Mouse (Mus musculus): Measurements from ENCODE around the gene Gm42906. TPM values are rescaled to one million over a fixed set of nuclear protein-coding genes. Genes with fewer than 3 reads are reported as not detected.

Gm42906 gene
- polyA plus RNA-seq, 1 experiment from 2014 or later, result not detected

DNA sequence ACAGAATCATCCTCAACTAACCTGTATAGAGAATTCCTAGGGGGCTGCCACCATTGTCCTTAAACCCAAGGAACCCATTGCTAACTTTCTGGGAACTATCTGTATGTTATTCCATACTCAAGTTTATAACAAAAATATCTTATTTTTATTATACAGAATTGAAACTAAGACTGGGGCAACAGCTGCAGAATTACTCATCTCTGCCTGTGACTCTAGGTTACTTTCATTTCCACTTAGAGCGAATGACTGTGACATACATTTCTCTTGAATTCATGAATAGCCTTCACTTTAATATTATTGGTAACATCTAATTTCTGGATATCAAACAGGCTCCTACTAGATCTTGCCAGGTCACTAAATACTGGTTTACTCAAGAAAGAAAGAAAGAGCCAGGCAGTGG is 217.1 kb downstream of the Gm42906 start:
- ATAC-seq, result no peak
- Histone ChIP-seq H3K4me3 (ENCODE audit: low read length) (no peak overlapping the region), H3K9me3 (ENCODE audit: control insufficient read depth, low read length) (no peaks in the 10 kb centered on the region), H3K4me1 (ENCODE audit: control insufficient read depth, insufficient read depth, low read length) (no peaks in the 10 kb centered on the region), H3K36me3 (ENCODE audit: control insufficient read depth, insufficient read depth, low read length) (no peaks in the 10 kb centered on the region), H3K9ac (ENCODE audit: low read depth, low read length) (no peak overlapping the region), H3K27ac (ENCODE audit: low read length) (no peak overlapping the region), H3K4me2 (ENCODE audit: low read depth, low read length) (no peak overlapping the region), H3K27me3 (replicated peaks; ENCODE audit: control insufficient read depth, insufficient read depth, low read length) (no peaks in the 10 kb centered on the region)
- WGBS, result 90% methylated on average over 1 of the region's 1 CpGs

DNA sequence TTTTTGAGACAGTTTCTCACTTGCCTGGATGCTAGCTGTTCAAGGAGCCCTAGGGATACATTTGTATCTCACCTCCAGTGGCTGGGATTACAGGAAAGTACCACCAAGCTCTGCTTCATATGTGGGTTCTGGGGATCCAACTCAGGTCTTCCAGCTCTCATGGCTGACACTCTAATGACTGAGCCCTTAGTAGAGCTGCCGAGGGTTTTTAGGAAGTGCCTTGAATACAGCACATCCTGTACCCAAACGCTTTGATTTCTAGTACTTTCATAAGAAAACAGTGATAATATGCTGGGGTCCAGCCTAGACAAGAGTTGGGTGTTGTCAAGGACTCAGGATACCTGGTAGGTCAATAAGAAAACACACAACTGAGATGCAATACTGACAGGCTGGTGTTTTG is 217.9 kb downstream of the Gm42906 start:
- 75% methylated on average over 2 of the region's 2 CpGs for WGBS
- Histone ChIP-seq H3K36me3 (ENCODE audit: control insufficient read depth, insufficient read depth, low read length) (no peaks in the 10 kb centered on the region), H3K27ac (ENCODE audit: low read length) (no peak overlapping the region), H3K4me3 (ENCODE audit: low read length) (no peak overlapping the region), H3K9me3 (ENCODE audit: control insufficient read depth, low read length) (no peaks in the 10 kb centered on the region), H3K4me2 (ENCODE audit: low read depth, low read length) (no peak overlapping the region), H3K9ac (ENCODE audit: low read depth, low read length) (no peak overlapping the region), H3K27me3 (replicated peaks; ENCODE audit: control insufficient read depth, insufficient read depth, low read length) (no peaks in the 10 kb centered on the region), H3K4me1 (ENCODE audit: control insufficient read depth, insufficient read depth, low read length) (no peaks in the 10 kb centered on the region)
- ATAC-seq, result no peak

DNA sequence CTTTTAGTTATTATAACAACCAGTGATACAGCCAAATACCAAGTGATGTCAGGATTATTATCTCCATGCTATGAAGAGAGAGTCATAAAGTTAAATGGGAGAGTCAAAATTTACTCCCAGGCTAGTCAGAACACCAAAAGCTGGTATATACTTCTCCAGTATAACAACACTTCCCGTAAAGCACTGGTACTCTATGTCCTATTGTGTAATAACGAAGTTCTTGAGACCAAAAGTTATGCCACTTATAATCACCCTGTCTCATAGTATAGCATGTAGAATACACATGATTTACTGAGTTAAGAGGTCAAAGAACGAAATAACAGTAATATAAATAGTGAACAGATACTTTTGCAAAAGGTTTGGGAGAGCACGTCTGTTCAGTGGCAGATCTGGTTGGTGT is 222.9 kb downstream of the Gm42906 start:
- H3K4me1 ChIP-seq (ENCODE audit: control insufficient read depth, insufficient read depth, low read length), result no peaks in the 10 kb centered on the region
- H3K36me3 ChIP-seq (ENCODE audit: control insufficient read depth, insufficient read depth, low read length), result no peaks in the 10 kb centered on the region
- WGBS, result 85% methylated on average over 4 of the region's 4 CpGs
- no peaks in the 10 kb centered on the region for H3K9me3 ChIP-seq (ENCODE audit: control insufficient read depth, low read length)
- H3K9ac ChIP-seq (ENCODE audit: low read depth, low read length), result no peak overlapping the region
- no peak overlapping the region for H3K4me2 ChIP-seq (ENCODE audit: low read depth, low read length)
- no peak for ATAC-seq
- H3K27me3 ChIP-seq (replicated peaks; ENCODE audit: control insufficient read depth, insufficient read depth, low read length), result no peaks in the 10 kb centered on the region
- no peak overlapping the region for H3K27ac ChIP-seq (ENCODE audit: low read length)
- H3K4me3 ChIP-seq (ENCODE audit: low read length), result no peak overlapping the region

DNA sequence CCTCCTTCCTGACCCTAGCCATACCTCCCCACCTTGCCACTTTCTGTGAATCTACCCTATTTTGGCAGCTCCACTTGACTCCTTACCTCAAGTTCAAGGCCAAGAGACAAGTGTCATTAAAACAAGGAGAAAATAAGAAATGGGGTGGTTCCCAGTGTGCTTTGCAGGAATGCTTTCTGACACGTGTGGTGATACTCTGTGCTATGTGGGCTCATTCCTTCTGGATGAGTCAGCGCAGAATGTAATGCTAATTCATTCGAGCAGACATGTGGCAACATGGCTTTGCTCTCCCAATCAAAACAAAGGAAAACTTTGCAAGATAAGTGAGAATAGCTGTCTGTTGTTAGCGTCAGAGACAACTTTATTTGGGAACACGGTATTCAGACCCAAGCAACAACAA is 225.0 kb downstream of the Gm42906 start:
- Histone ChIP-seq H3K36me3 (ENCODE audit: control insufficient read depth, insufficient read depth, low read length) (no peaks in the 10 kb centered on the region), H3K9ac (ENCODE audit: low read depth, low read length) (no peak overlapping the region), H3K9me3 (ENCODE audit: control insufficient read depth, low read length) (no peaks in the 10 kb centered on the region), H3K27me3 (replicated peaks; ENCODE audit: control insufficient read depth, insufficient read depth, low read length) (no peaks in the 10 kb centered on the region), H3K27ac (ENCODE audit: low read length) (no peak overlapping the region), H3K4me1 (ENCODE audit: control insufficient read depth, insufficient read depth, low read length) (no peaks in the 10 kb centered on the region), H3K4me3 (ENCODE audit: low read length) (no peak overlapping the region), H3K4me2 (ENCODE audit: low read depth, low read length) (no peak overlapping the region)
- 41% methylated on average over 5 of the region's 5 CpGs for WGBS
- no peak for ATAC-seq

DNA sequence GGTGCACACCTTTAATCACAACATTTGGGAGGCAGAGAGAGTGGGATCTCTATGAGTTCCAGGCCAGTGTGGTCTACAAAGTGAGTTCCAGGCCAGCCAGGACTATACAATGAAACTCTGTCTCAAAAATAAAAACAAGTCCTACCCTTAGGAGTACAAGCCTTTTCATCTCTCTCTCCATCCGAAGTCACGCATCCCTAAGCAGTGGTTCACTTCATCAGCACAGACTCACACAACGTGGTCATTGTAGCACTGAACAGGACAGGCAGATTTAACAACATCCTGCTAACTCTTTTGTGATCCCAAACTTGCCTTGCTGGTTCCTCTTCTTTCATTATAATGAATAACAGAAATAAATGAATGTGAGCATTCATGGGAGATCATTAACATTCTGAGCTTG is 226.7 kb downstream of the Gm42906 start:
- Histone ChIP-seq H3K4me2 (ENCODE audit: low read depth, low read length) (no peak overlapping the region), H3K27ac (ENCODE audit: low read length) (no peak overlapping the region), H3K4me1 (ENCODE audit: control insufficient read depth, insufficient read depth, low read length) (peaks cover 3% of the 10 kb centered on the region; the same call in 1 of the 2 replicates), H3K27me3 (replicated peaks; ENCODE audit: control insufficient read depth, insufficient read depth, low read length) (no peaks in the 10 kb centered on the region), H3K9me3 (ENCODE audit: control insufficient read depth, low read length) (no peaks in the 10 kb centered on the region), H3K4me3 (ENCODE audit: low read length) (no peak overlapping the region), H3K9ac (ENCODE audit: low read depth, low read length) (no peak overlapping the region), H3K36me3 (ENCODE audit: control insufficient read depth, insufficient read depth, low read length) (no peaks in the 10 kb centered on the region)
- WGBS, result 78% methylated on average over 3 of the region's 3 CpGs
- ATAC-seq, result no peak

DNA sequence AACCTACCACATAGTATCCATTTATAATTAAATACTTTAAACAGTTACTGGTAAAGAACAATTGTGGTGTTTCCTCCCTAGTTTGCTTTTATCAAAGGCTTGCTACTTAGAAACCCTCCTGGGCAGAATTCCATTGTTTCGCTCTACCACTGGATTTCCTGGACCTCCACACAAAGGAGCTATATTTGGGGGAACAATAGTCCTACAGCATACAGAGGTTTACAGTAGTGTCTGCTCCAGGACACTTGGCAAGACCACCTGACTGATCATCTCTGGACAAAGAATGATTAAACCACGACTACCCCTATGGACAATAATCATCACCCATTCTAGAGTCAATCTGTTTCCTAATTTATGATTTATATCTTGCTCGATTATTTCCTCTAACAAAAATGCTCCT is 228.7 kb downstream of the Gm42906 start:
- Histone ChIP-seq H3K27ac (ENCODE audit: low read length) (no peak overlapping the region), H3K27me3 (replicated peaks; ENCODE audit: control insufficient read depth, insufficient read depth, low read length) (no peaks in the 10 kb centered on the region), H3K4me1 (ENCODE audit: control insufficient read depth, insufficient read depth, low read length) (peaks cover 3% of the 10 kb centered on the region; the same call in 1 of the 2 replicates), H3K36me3 (ENCODE audit: control insufficient read depth, insufficient read depth, low read length) (no peaks in the 10 kb centered on the region), H3K4me2 (ENCODE audit: low read depth, low read length) (no peak overlapping the region), H3K4me3 (ENCODE audit: low read length) (no peak overlapping the region), H3K9me3 (ENCODE audit: control insufficient read depth, low read length) (no peaks in the 10 kb centered on the region), H3K9ac (ENCODE audit: low read depth, low read length) (no peak overlapping the region)
- ATAC-seq, result no peak
- 81% methylated on average over 3 of the region's 3 CpGs for WGBS

DNA sequence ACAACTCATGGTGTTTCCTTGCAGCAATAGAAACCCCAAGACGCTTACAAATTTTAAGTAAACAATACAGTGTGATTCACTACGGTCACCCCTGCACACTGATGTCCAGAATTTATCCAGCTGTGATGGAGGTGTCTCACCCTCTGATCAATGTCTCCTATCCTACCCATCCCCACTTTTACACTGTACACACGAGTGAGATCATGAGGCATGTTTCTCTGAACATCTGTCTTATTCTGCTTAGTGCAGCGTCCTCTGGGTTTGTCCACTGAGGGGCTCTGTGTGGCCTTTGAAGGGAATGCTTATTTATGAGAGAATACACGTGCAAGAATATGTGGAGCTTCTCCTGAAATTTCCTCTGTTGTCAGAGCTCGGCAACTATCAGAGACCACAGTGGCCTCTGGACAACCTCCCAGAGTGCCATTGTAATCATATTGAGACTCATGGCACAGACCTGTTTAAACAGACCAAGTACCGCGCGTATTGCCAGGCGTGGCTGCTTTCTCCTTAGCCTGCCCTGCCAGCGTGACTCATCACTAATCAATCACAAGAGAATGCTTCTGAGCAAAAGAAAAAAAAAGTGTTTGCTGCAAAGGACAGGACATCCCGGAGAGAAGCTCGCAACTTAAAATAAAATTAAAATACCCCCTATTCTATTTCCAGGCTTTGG is 231.2 kb downstream of the Gm42906 start:
- H3K4me2 ChIP-seq (ENCODE audit: low read depth, low read length), result no peak overlapping the region
- peak; percentile 81 for ATAC-seq
- H3K9me3 ChIP-seq (ENCODE audit: control insufficient read depth, low read length), result no peaks in the 10 kb centered on the region
- H3K4me3 ChIP-seq (ENCODE audit: low read length), result no peak overlapping the region
- peaks cover 3% of the 10 kb centered on the region; the same call in 1 of the 2 replicates for H3K4me1 ChIP-seq (ENCODE audit: control insufficient read depth, insufficient read depth, low read length)
- no peak overlapping the region for H3K9ac ChIP-seq (ENCODE audit: low read depth, low read length)
- 39% methylated on average over 13 of the region's 13 CpGs for WGBS
- H3K27me3 ChIP-seq (replicated peaks; ENCODE audit: control insufficient read depth, insufficient read depth, low read length), result no peaks in the 10 kb centered on the region
- H3K27ac ChIP-seq (ENCODE audit: low read length), result no peak overlapping the region
- H3K36me3 ChIP-seq (ENCODE audit: control insufficient read depth, insufficient read depth, low read length), result no peaks in the 10 kb centered on the region

DNA sequence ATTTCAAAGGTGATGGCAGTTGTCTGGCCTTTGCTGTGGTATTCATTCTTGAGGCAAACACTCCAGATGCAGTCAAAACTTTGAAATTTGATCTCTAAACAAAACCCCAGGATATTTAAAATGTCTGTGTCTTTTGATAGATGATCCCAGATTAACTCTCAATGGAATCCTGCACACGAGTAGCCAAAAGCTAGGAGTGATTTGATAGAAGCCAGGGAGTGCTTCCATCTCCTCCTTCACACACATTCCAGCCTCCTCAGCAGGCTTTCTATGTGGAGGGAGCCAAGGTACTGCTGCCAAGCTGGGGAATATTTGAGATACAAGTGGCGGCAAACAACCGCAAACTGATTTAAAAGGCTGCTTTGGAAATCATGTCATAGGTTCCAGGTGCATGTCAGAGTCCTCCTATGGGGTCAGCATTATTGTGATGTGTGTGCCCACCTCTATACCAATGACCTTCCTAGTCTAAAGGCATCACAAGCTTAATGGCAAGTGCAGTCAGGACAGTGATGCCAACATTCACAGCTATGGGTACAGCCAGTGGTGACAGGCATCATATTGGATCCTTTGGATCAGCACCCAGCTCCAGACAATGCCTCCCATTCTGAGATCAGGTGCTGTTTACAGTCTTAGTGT is 234.0 kb downstream of the Gm42906 start:
- ATAC-seq, result no peak
- WGBS, result 60% methylated on average over 3 of the region's 3 CpGs
- Histone ChIP-seq H3K4me1 (ENCODE audit: control insufficient read depth, insufficient read depth, low read length) (peaks cover 6% of the 10 kb centered on the region; the same call in 1 of the 2 replicates), H3K4me2 (ENCODE audit: low read depth, low read length) (no peak overlapping the region), H3K27me3 (replicated peaks; ENCODE audit: control insufficient read depth, insufficient read depth, low read length) (no peaks in the 10 kb centered on the region), H3K27ac (ENCODE audit: low read length) (no peak overlapping the region), H3K4me3 (ENCODE audit: low read length) (no peak overlapping the region), H3K9me3 (ENCODE audit: control insufficient read depth, low read length) (no peaks in the 10 kb centered on the region), H3K9ac (ENCODE audit: low read depth, low read length) (no peak overlapping the region), H3K36me3 (ENCODE audit: control insufficient read depth, insufficient read depth, low read length) (no peaks in the 10 kb centered on the region)

DNA sequence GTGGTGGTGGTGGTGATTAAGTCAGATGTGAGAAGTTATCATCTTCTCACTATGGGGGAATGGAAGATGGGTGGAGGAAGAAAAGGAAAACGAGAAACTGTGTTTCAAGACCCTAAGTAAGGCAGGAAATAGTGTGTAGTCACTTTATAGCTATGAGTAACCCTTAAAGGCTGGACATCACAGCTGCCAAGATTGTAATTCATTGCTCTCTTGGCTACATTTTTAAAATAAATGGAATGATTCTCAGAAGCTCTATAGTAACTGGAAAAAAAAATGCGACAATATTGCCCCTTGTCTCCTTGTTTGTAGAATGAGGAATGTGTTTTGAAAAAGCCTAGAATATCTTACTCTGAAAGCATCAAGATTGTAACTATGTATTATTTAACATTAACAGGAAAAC is 235.7 kb downstream of the Gm42906 start:
- Histone ChIP-seq H3K27ac (ENCODE audit: low read length) (no peak overlapping the region), H3K4me2 (ENCODE audit: low read depth, low read length) (no peak overlapping the region), H3K4me1 (ENCODE audit: control insufficient read depth, insufficient read depth, low read length) (peaks cover 6% of the 10 kb centered on the region; the same call in 1 of the 2 replicates), H3K9ac (ENCODE audit: low read depth, low read length) (no peak overlapping the region), H3K36me3 (ENCODE audit: control insufficient read depth, insufficient read depth, low read length) (no peaks in the 10 kb centered on the region), H3K9me3 (ENCODE audit: control insufficient read depth, low read length) (no peaks in the 10 kb centered on the region), H3K27me3 (replicated peaks; ENCODE audit: control insufficient read depth, insufficient read depth, low read length) (no peaks in the 10 kb centered on the region), H3K4me3 (ENCODE audit: low read length) (no peak overlapping the region)
- 66% methylated on average over 2 of the region's 2 CpGs for WGBS
- no peak for ATAC-seq

All from intestine, embryonic 16.5 days (tissue).